Mouse (Mus musculus): Measurements from ENCODE around the gene L1cam.

The L1cam gene

GRCm38 (mm10) chrX:73895719-73896118 is at the start of gene L1cam:
Gene L1cam (minus strand): TSS chrX:73896105.
- DNase-seq (ENCODE audit: low read depth, low spot score), result no peak

- no peak for DNase-seq (ENCODE audit: low read depth, low spot score)
Measured at GRCm38 (mm10) chrX:73942294-73942693, 46.4 kb upstream of the L1cam start.

- no peak for DNase-seq (ENCODE audit: low read depth, low spot score)
Measured at GRCm38 (mm10) chrX:73941860-73942259, 46.0 kb upstream of the L1cam start.

GRCm38 (mm10) chrX:73931871-73932270 is 36.0 kb upstream of the L1cam start:
- DNase-seq (ENCODE audit: low read depth, low spot score), result no peak

- no peak for DNase-seq (ENCODE audit: low read depth, low spot score)
Measured at GRCm38 (mm10) chrX:73930402-73931062, 34.6 kb upstream of the L1cam start, which contains the start of gene Renbp. Gene Renbp (minus strand): TSS chrX:73930850.

- no peak for DNase-seq (ENCODE audit: low read depth, low spot score)
Measured at GRCm38 (mm10) chrX:73922550-73922882, 26.6 kb upstream of the L1cam start.

GRCm38 (mm10) chrX:73921823-73922549 is 26.1 kb upstream of the L1cam start, which contains the start of the genes Arhgap4 and Naa10:
Gene Arhgap4 (minus strand): TSS chrX:73921870.
Gene Naa10 (minus strand): TSS chrX:73921944.
- DNase-seq (ENCODE audit: low read depth, low spot score), result peak; percentile 82

GRCm38 (mm10) chrX:73921285-73921822 is 25.4 kb upstream of the L1cam start:
- DNase-seq (ENCODE audit: low read depth, low spot score), result no peak

GRCm38 (mm10) chrX:73918631-73919030 is 22.7 kb upstream of the L1cam start:
- no peak for DNase-seq (ENCODE audit: low read depth, low spot score)

GRCm38 (mm10) chrX:73916945-73917344 is 21.0 kb upstream of the L1cam start:
- no peak for DNase-seq (ENCODE audit: low read depth, low spot score)

GRCm38 (mm10) chrX:73914827-73915703 is 19.2 kb upstream of the L1cam start:
- DNase-seq (ENCODE audit: low read depth, low spot score), result peak; percentile 88

- DNase-seq (ENCODE audit: low read depth, low spot score), result no peak
Measured at GRCm38 (mm10) chrX:73911588-73911987, 15.7 kb upstream of the L1cam start.

GRCm38 (mm10) chrX:73911156-73911555 is 15.3 kb upstream of the L1cam start:
- no peak for DNase-seq (ENCODE audit: low read depth, low spot score)

- DNase-seq (ENCODE audit: low read depth, low spot score), result no peak
Measured at GRCm38 (mm10) chrX:73910451-73910850, 14.5 kb upstream of the L1cam start.

- DNase-seq (ENCODE audit: low read depth, low spot score), result no peak
Measured at GRCm38 (mm10) chrX:73910049-73910448, 14.1 kb upstream of the L1cam start.

GRCm38 (mm10) chrX:73897959-73898358 is 2.1 kb upstream of the L1cam start:
- DNase-seq (ENCODE audit: low read depth, low spot score), result no peak

GRCm38 (mm10) chrX:73892833-73893232 is 3.1 kb downstream of the L1cam start:
- DNase-seq (ENCODE audit: low read depth, low spot score), result no peak

- no peak for DNase-seq (ENCODE audit: low read depth, low spot score)
Measured at GRCm38 (mm10) chrX:73891551-73892152, 4.3 kb downstream of the L1cam start, which contains the start of gene Avpr2. Gene Avpr2 (plus strand): TSS chrX:73892102.

GRCm38 (mm10) chrX:73881463-73881862 is 14.4 kb downstream of the L1cam start:
- no peak for DNase-seq (ENCODE audit: low read depth, low spot score)

- DNase-seq (ENCODE audit: low read depth, low spot score), result no peak
Measured at GRCm38 (mm10) chrX:73881036-73881427, 14.9 kb downstream of the L1cam start.
